ENCODE assay signal across 8 mouse cellular contexts in the genomic region with DNA sequence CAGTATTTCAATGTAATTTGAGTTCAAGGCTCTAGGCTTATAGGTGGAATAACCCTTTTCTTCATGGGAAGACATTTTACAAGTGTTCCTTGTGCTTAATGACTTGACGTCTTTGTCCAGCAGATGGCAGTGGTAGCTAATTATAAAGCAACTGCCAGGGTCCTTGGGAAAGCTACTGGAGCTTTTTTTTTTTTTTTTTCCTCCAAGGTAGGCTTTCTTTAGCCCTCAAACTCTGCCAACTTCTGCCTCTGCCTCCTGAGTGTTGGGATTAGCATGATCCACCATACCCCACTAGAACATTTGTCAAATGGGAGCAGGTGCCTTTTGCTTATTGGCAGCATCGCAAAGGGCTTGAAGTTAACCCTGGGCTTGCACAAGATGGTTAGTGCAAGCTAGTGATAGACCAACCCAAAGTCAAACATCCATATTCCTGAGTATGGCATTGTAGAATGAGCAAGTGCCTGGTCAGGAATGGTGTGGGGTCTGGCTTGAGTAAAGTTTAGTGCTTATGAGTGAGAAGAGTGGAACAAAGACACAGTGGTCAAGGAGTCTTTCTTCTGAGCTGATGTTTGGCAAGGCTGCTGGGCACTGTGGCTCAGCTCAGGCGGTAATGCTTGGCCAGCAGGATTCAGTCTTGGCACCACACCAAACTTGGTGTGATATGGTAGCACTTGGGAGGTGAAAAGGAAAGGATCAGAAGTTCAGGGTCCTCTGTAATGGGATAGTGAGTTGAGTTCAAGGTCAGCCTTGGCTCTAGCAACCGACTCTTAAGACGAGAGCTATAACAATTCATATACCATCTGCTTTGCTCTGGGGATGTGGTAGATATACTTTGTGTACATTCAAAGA. TPM values are rescaled to one million over a fixed set of nuclear protein-coding genes. Genes with fewer than 3 reads are reported as not detected.
DNase-seq lines count a peak whose midpoint lies in the region; ATAC-seq and TF ChIP-seq lines count a peak whose summit lies in the region.

No protein-coding gene starts in this region.

- H3K4me1 ChIP-seq in hindbrain, embryonic 13.5 days (replicated peaks), result peaks cover 67% of the 10 kb centered on the region
- peaks cover 60% of the 10 kb centered on the region for H3K4me1 ChIP-seq in neural tube, embryonic 15.5 days

- no peak overlapping the region for H3K4me2 ChIP-seq in hindbrain, embryonic 13.5 days
- H3K4me2 ChIP-seq in neural tube, embryonic 15.5 days, result 0 out of 2 replicates have a peak overlapping the region, but pooled peaks have one; percentile 5

- peak; percentile 56 to 60 for DNase-seq in heart, adult 18-20 months
- DNase-seq in heart, postnatal 36 days, result no peak
- DNase-seq in Patski (ENCODE audit: low read depth, low spot score), result no peak
- DNase-seq in embryo, embryonic 9.5 days (ENCODE audit: extremely low spot score), result peak; percentile 75
- peak; percentile 35 for DNase-seq in liver
- no peak for DNase-seq in right cerebral cortex, postnatal 25 days

- peak; percentile 14 for TF ChIP-seq CTCF in Patski (IDR thresholded peaks at IDR 0.05)

- peaks cover 41% of the 10 kb centered on the region for H3K36me3 ChIP-seq in hindbrain, embryonic 13.5 days
- H3K36me3 ChIP-seq in neural tube, embryonic 15.5 days, result peaks cover 29% of the 10 kb centered on the region

- CTCF ChIA-PET in Patski (lab: Charles Lee), result interaction anchor here (1.0 to 4.2 kb wide), 9 partner anchors 9 to 63 kb away, joined by 3 to 30 read pairs (median 4); no protein-coding TSS in a partner anchor

- no peak overlapping the region for H3K4me3 ChIP-seq in hindbrain, embryonic 13.5 days
- no peak overlapping the region for H3K4me3 ChIP-seq in neural tube, embryonic 15.5 days (replicated peaks)

- H3K27ac ChIP-seq in hindbrain, embryonic 13.5 days, result peak overlapping the region; percentile 80
- peak overlapping the region; percentile 43 for H3K27ac ChIP-seq in neural tube, embryonic 15.5 days (replicated peaks)

- peak; percentile 23 for ATAC-seq in Patski
- 0 out of 2 replicates have a peak, but pooled peaks have one; percentile 9 for ATAC-seq in hindbrain, embryonic 13.5 days (ENCODE audit: low FRiP score)
- ATAC-seq in neural tube, embryonic 15.5 days (ENCODE audit: low FRiP score), result 0 out of 2 replicates have a peak, but pooled peaks have one; percentile 15

- H3K9me3 ChIP-seq in hindbrain, embryonic 13.5 days, result no peaks in the 10 kb centered on the region
- no peaks in the 10 kb centered on the region for H3K9me3 ChIP-seq in neural tube, embryonic 15.5 days (replicated peaks)

- POLR2A ChIA-PET in Patski (lab: Charles Lee), result interaction anchor here (0.5 to 0.6 kb wide), 3 partner anchors 10 to 337 kb away, joined by 3 read pairs; no protein-coding TSS in a partner anchor

- H3K27me3 ChIP-seq in Patski, result no peaks in the 10 kb centered on the region
- no peaks in the 10 kb centered on the region for H3K27me3 ChIP-seq in hindbrain, embryonic 13.5 days
- no peaks in the 10 kb centered on the region for H3K27me3 ChIP-seq in neural tube, embryonic 15.5 days (replicated peaks)

- no peak overlapping the region for H3K9ac ChIP-seq in hindbrain, embryonic 13.5 days
- H3K9ac ChIP-seq in neural tube, embryonic 15.5 days (replicated peaks), result peak overlapping the region; percentile 26; the same call in 1 of the 2 replicates

- 24% methylated on average over 5 of the region's 5 CpGs for WGBS in hindbrain, embryonic 13.5 days
- 21% methylated on average over 5 of the region's 5 CpGs for whole genome bisulfite sequencing in neural tube, embryonic 15.5 days

- in situ Hi-C loops in Patski (cut with MboI; ENCODE audit: low pct_unique_long_range_greater_than_20kb), result no loop called here

- intact Hi-C loops in heart, postnatal 36 days (cut with DNase I), result loop anchor here (5.0 kb wide), 1 partner anchor 169 kb away; no protein-coding TSS in a partner anchor

RNA-seq across cellular contexts. Expression of a gene that starts 5.9 kb away (rescaled TPM):
- total RNA-seq in heart, adult 18-20 months (2021), result 1,000 to 10,000 TPM; 1,743 to 1,808 TPM
- 1,000 to 10,000 TPM; 1,282 to 1,390 TPM for total RNA-seq in heart, postnatal 36 days (2021)
- 1,252 TPM for polyA plus RNA-seq in Patski (2021)
- 2,762 and 2,865 TPM in 2 replicates for polyA plus RNA-seq in hindbrain, embryonic 13.5 days (2015; fragmentation: Nextera tagmentation; extraction: Ambion mirVana)
- polyA plus RNA-seq in neural tube, embryonic 15.5 days (2015; fragmentation: Nextera tagmentation; extraction: Ambion mirVana), result 3,055 and 3,120 TPM in 2 replicates

Comparison
In these comparisons a context has a peak if more than half of its experiments do, and no peak if none do; other contexts are left out.
1. DNase-seq: peak in heart, adult 18-20 months (2 of 2), embryo, embryonic 9.5 days (single experiment) and liver (single experiment); none in heart, postnatal 36 days (0 of 2), Patski (single experiment) and right cerebral cortex, postnatal 25 days (single experiment).
2. Peak in every context shown above with its lines, with median percentiles within 50 percentile points of each other: ATAC-seq.